Mouse (Mus musculus) kidney, postnatal 4 days (tissue): ENCODE results near the gene Slc38a8.

Experiments used
- DNase-seq, 2 experiments: peaks; one replicate each; pipeline ENCODE4 v3.0.0; 2021; ENCODE audit warnings: mixed read lengths in 2 of 2

Gene Slc38a8

GRCm38 (mm10) chr8:119436933-119437332 is 64.6 kb downstream of the Slc38a8 start:
- DNase-seq: peak; percentile 71 to 82

DNA sequence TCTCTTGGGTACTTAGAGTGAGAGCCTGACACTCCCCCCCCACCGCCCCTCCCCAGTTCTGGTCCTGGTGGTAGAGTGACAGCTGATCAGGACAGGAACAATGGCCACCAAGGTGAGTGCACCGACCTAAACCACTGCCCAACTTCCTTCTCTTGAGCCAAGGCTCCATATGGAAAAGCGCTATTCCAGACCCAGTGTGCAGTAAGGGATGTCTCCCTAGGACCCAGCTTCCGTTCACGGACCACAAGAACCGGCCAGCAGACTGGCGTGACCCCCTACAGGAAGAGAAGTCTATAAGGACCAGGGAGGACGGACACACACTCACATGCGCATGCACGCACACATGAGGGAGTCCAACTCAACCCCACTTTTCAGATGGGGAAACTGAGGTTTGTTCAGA is 65.2 kb downstream of the Slc38a8 start:
- no peak for DNase-seq

- no peak for DNase-seq
Measured at GRCm38 (mm10) chr8:119435527-119435926, 66.0 kb downstream of the Slc38a8 start.

DNA sequence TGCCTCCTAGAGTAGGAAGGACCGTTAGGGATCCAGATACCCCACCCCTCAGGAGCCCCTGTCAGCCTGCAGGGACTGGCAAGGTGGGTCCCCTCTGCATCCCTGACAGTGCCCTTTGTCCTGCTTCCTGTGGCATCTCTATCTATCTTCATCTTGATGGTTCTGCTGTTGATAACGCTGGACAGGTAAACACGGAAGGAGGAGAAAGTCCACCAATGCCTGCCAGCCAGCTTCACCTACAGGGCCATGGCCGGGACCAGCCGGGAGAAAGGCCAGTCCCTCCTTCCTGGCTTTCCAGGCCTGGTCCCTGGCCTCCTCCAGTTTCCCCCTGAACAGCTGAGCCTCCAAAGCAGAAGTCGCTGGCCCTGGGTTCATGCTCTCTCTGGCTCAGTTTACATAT is 66.9 kb downstream of the Slc38a8 start:
- DNase-seq: no peak

- no peak for DNase-seq
Measured at GRCm38 (mm10) chr8:119433582-119434174, 67.8 kb downstream of the Slc38a8 start, which contains the start of gene Osgin1. Gene Osgin1, plus strand, starts transcription at chr8:119434124.

DNA sequence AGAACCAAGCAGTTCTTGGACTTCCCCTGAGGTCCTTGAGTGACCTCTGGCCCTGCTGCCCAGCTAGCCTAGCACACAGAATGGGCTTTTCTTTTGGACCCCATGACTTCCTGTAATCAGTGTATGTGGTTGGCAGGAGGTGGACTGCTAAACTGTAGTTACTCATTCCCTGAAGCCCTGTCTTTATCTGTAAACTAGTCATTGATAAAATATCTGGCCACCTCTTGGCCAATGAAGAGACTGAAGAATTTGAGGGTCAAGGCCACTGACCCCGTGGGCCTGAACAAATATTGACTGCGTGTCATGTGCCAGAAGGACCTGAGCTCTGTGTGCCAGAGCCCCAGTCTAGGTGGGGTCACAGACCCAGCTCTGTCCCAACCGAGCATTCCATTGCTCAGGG is 69.1 kb downstream of the Slc38a8 start:
- no peak for DNase-seq

DNA sequence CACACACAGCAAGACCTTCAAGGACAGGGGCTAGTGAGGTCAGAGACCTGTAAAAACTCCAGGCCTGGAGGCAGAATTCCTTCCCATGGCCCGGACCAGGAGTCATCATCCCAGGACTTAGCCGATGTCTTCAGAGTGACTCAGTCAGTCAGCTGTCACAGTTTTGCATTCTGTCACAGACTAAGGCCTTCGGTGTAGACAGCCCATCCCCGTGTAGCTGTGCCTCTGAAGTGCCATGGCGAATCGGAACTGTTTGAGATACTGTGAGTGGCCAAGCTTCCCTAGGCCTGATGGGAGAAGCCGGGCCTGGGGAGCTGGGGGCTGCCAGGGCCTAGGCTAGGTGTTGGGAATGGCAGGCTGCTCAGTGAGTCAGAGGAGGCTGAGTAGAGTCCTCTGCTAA is 70.8 kb downstream of the Slc38a8 start:
- no peak for DNase-seq

- no peak for DNase-seq
Measured at GRCm38 (mm10) chr8:119430250-119430649, 71.2 kb downstream of the Slc38a8 start.
